Mouse (Mus musculus) liver, embryonic 14.5 days (tissue): ENCODE data around the gene Gjd3.

Experiments used
- CTCF ChIP-seq: IDR thresholded peaks from 2 replicates; pipeline ENCODE4 v1.5.1; 2016; ENCODE audit warnings: antibody characterized with exemption, low read depth, control low read depth
- EP300 ChIP-seq: IDR thresholded peaks from 2 replicates; pipeline ENCODE4 v1.6.1; 2016; ENCODE audit warnings: antibody characterized with exemption, low read depth

GRCm38 (mm10) chr11:98941341-98941825, 41.4 kb downstream of the Gjd3 start:
- TF ChIP-seq CTCF (no peak), EP300 (no peak)
